Mouse (Mus musculus): ENCODE results near the gene Rtel1.

Gene Rtel1

GRCm38 (mm10) chr2:181319248-181320102 is at the start of gene Rtel1:
TSS of gene Rtel1 (plus strand) at chr2:181319739.
- DNase-seq (ENCODE audit: low spot score in 2 of 2): peak; percentile 78 to 81

- DNase-seq (ENCODE audit: low spot score in 2 of 2): no peak
These were observed 47.4 kb upstream of the Rtel1 start for GRCm38 (mm10) chr2:181272092-181272491.

- DNase-seq (ENCODE audit: low spot score in 2 of 2): no peak
These were observed 45.7 kb upstream of the Rtel1 start for GRCm38 (mm10) chr2:181273829-181274228.

GRCm38 (mm10) chr2:181274639-181275038 is 44.9 kb upstream of the Rtel1 start:
- DNase-seq (ENCODE audit: low spot score in 2 of 2): no peak

- no peak for DNase-seq (ENCODE audit: low spot score in 2 of 2)
These were observed 42.8 kb upstream of the Rtel1 start for GRCm38 (mm10) chr2:181276766-181277165.

- DNase-seq (ENCODE audit: low spot score in 2 of 2): no peak
These were observed 41.7 kb upstream of the Rtel1 start for GRCm38 (mm10) chr2:181277866-181278265.

GRCm38 (mm10) chr2:181279968-181280367 is 39.6 kb upstream of the Rtel1 start:
- no peak for DNase-seq (ENCODE audit: low spot score in 2 of 2)

- no peak for DNase-seq (ENCODE audit: low spot score in 2 of 2)
These were observed 32.8 kb upstream of the Rtel1 start for GRCm38 (mm10) chr2:181286629-181287337.

- DNase-seq (ENCODE audit: low spot score in 2 of 2): peak; percentile 68 to 83
These were observed 32.1 kb upstream of the Rtel1 start for GRCm38 (mm10) chr2:181287338-181287957.

- DNase-seq (ENCODE audit: low spot score in 2 of 2): peak; percentile 79 to 93
These were observed 31.6 kb upstream of the Rtel1 start, which contains the start of gene Gmeb2 for GRCm38 (mm10) chr2:181287958-181288350. TSS of gene Gmeb2 (minus strand) at chr2:181288035.

- no peak for DNase-seq (ENCODE audit: low spot score in 2 of 2)
These were observed 30.8 kb upstream of the Rtel1 start for GRCm38 (mm10) chr2:181288691-181289090.

- DNase-seq (ENCODE audit: low spot score in 2 of 2): no peak
These were observed 28.6 kb upstream of the Rtel1 start for GRCm38 (mm10) chr2:181290937-181291336.

- no peak for DNase-seq (ENCODE audit: low spot score in 2 of 2)
These were observed 17.5 kb upstream of the Rtel1 start for GRCm38 (mm10) chr2:181302041-181302440.

- no peak for DNase-seq (ENCODE audit: low spot score in 2 of 2)
These were observed 14.6 kb upstream of the Rtel1 start for GRCm38 (mm10) chr2:181304944-181305343.

- peak in 1 of 2 experiments; percentile 20 for DNase-seq (ENCODE audit: low spot score in 2 of 2)
These were observed 12.3 kb upstream of the Rtel1 start for GRCm38 (mm10) chr2:181307144-181307804.

- no peak for DNase-seq (ENCODE audit: low spot score in 2 of 2)
These were observed 7.1 kb upstream of the Rtel1 start for GRCm38 (mm10) chr2:181312435-181312834.

GRCm38 (mm10) chr2:181313006-181313343 is 6.6 kb upstream of the Rtel1 start:
- no peak for DNase-seq (ENCODE audit: low spot score in 2 of 2)

GRCm38 (mm10) chr2:181313344-181314079 is 6.0 kb upstream of the Rtel1 start:
- DNase-seq (ENCODE audit: low spot score in 2 of 2): no peak

- peak in 1 of 2 experiments; percentile 27 for DNase-seq (ENCODE audit: low spot score in 2 of 2)
These were observed 5.3 kb upstream of the Rtel1 start, which contains the start of gene Stmn3 for GRCm38 (mm10) chr2:181314080-181314810. TSS of gene Stmn3 (minus strand) at chr2:181314500.

GRCm38 (mm10) chr2:181320103-181320499 is 562 bp downstream of the Rtel1 start:
- no peak for DNase-seq (ENCODE audit: low spot score in 2 of 2)
